Mouse (Mus musculus): Measurements from ENCODE around the gene Gpank1. TPM values are rescaled to one million over a fixed set of nuclear protein-coding genes. Genes with fewer than 3 reads are reported as not detected.
"Not testable (repeated sequence)": the region's sequence is repeated elsewhere in the genome, so short reads cannot be mapped to it uniquely, and the experiment has no call there.

Gpank1 gene
- polyA plus RNA-seq, 1 experiment from 2014 or later: 34.5 TPM

GRCm38 (mm10) chr17:35104079-35104478, 17.2 kb upstream of the Gpank1 start:
- Histone ChIP-seq H3K27ac (replicated peaks) (no peak overlapping the region), H3K36me3 (peaks cover 51% of the 10 kb centered on the region), H3K9me3 (replicated peaks) (no peaks in the 10 kb centered on the region), H3K27me3 (ENCODE audit: low read depth, poor library complexity, severe bottlenecking) (no peaks in the 10 kb centered on the region), H3K4me1 (peaks cover 12% of the 10 kb centered on the region), H3K4me3 (no peak overlapping the region)
- no peak for DNase-seq (ENCODE audit: low spot score)
- 93% methylated on average over 7 of the region's 7 CpGs for WGBS

GRCm38 (mm10) chr17:35104754-35105153, 16.5 kb upstream of the Gpank1 start:
- no peaks in the 10 kb centered on the region for H3K27me3 ChIP-seq (ENCODE audit: low read depth, poor library complexity, severe bottlenecking)
- peaks cover 12% of the 10 kb centered on the region for H3K4me1 ChIP-seq
- H3K4me3 ChIP-seq: no peak overlapping the region
- no peak overlapping the region for H3K27ac ChIP-seq (replicated peaks)
- no peaks in the 10 kb centered on the region for H3K9me3 ChIP-seq (replicated peaks)
- 79% methylated on average over 6 of the region's 6 CpGs for WGBS
- no peak for DNase-seq (ENCODE audit: low spot score)
- peaks cover 45% of the 10 kb centered on the region for H3K36me3 ChIP-seq

GRCm38 (mm10) chr17:35105740-35106389, 15.4 kb upstream of the Gpank1 start:
- Histone ChIP-seq H3K4me1 (peaks cover 12% of the 10 kb centered on the region), H3K4me3 (peak overlapping the region; percentile 38), H3K27ac (replicated peaks) (peak overlapping the region; percentile 84), H3K27me3 (ENCODE audit: low read depth, poor library complexity, severe bottlenecking) (no peaks in the 10 kb centered on the region), H3K36me3 (peaks cover 33% of the 10 kb centered on the region), H3K9me3 (replicated peaks) (no peaks in the 10 kb centered on the region)
- 24% methylated on average over 13 of the region's 13 CpGs for WGBS
- peak; percentile 47 for DNase-seq (ENCODE audit: low spot score)

GRCm38 (mm10) chr17:35106522-35106921, 14.7 kb upstream of the Gpank1 start:
- H3K9me3 ChIP-seq (replicated peaks): no peaks in the 10 kb centered on the region
- DNase-seq (ENCODE audit: low spot score): no peak
- peaks cover 27% of the 10 kb centered on the region for H3K36me3 ChIP-seq
- peak overlapping the region; percentile 84 for H3K27ac ChIP-seq (replicated peaks)
- H3K4me1 ChIP-seq: peaks cover 12% of the 10 kb centered on the region
- no peaks in the 10 kb centered on the region for H3K27me3 ChIP-seq (ENCODE audit: low read depth, poor library complexity, severe bottlenecking)
- peak overlapping the region; percentile 38; the same call in 1 of the 2 replicates for H3K4me3 ChIP-seq
- 68% methylated on average over 3 of the region's 3 CpGs for WGBS

- WGBS: 91% methylated on average over 6 of the region's 6 CpGs
- peaks cover 12% of the 10 kb centered on the region for H3K4me1 ChIP-seq
- H3K27me3 ChIP-seq (ENCODE audit: low read depth, poor library complexity, severe bottlenecking): no peaks in the 10 kb centered on the region
- H3K9me3 ChIP-seq (replicated peaks): no peaks in the 10 kb centered on the region
- DNase-seq (ENCODE audit: low spot score): no peak
- no peak within 1 kb of the TSS for H3K4me3 ChIP-seq
- H3K36me3 ChIP-seq: peaks cover 11% of the 10 kb centered on the region
- no peak within 1 kb of the TSS for H3K27ac ChIP-seq (replicated peaks)
These were observed 13.2 kb upstream of the Gpank1 start, which contains the start of gene Ly6g5c for GRCm38 (mm10) chr17:35108097-35108496. Gene Ly6g5c (plus strand): TSS chr17:35108279.

- Histone ChIP-seq H3K27ac (replicated peaks) (no peak overlapping the region), H3K36me3 (peaks cover 30% of the 10 kb centered on the region), H3K4me1 (no peaks in the 10 kb centered on the region; the same call in 1 of the 2 replicates), H3K4me3 (no peak overlapping the region), H3K27me3 (ENCODE audit: low read depth, poor library complexity, severe bottlenecking) (no peaks in the 10 kb centered on the region), H3K9me3 (replicated peaks) (no peaks in the 10 kb centered on the region)
- no peak for DNase-seq (ENCODE audit: low spot score)
- 78% methylated on average over 9 of the region's 9 CpGs for WGBS
These were observed 9.5 kb upstream of the Gpank1 start for GRCm38 (mm10) chr17:35111774-35112173.

GRCm38 (mm10) chr17:35115046-35116019, 5.9 kb upstream of the Gpank1 start, which contains the start of gene Ly6g5b:
Gene Ly6g5b (minus strand): TSS chr17:35115428.
- no peak within 1 kb of the TSS for H3K27ac ChIP-seq (replicated peaks)
- no peak for DNase-seq (ENCODE audit: low spot score)
- peaks cover 59% of the 10 kb centered on the region for H3K36me3 ChIP-seq
- no peaks in the 10 kb centered on the region for H3K9me3 ChIP-seq (replicated peaks)
- 86% methylated on average over 8 of the region's 8 CpGs for WGBS
- H3K4me3 ChIP-seq: no peak within 1 kb of the TSS
- no peaks in the 10 kb centered on the region for H3K27me3 ChIP-seq (ENCODE audit: low read depth, poor library complexity, severe bottlenecking)
- H3K4me1 ChIP-seq: peaks cover 8% of the 10 kb centered on the region

- WGBS: under 1% methylated on average over 33 of the region's 33 CpGs
- Histone ChIP-seq H3K4me3 (peak overlapping the region; percentile 94), H3K9me3 (replicated peaks) (no peaks in the 10 kb centered on the region), H3K4me1 (peaks cover 31% of the 10 kb centered on the region), H3K27me3 (ENCODE audit: low read depth, poor library complexity, severe bottlenecking) (no peaks in the 10 kb centered on the region), H3K36me3 (peaks cover 62% of the 10 kb centered on the region), H3K27ac (replicated peaks) (peak overlapping the region; percentile 92)
- no peak for DNase-seq (ENCODE audit: low spot score)
These were observed 511 bp upstream of the Gpank1 start for GRCm38 (mm10) chr17:35120745-35121142.

- WGBS: under 1% methylated on average over 19 of the region's 19 CpGs
These were observed 632 bp downstream of the Gpank1 start, which contains the start of gene Csnk2b for GRCm38 (mm10) chr17:35121871-35122303. Gene Csnk2b (minus strand): TSS chr17:35122053.

GRCm38 (mm10) chr17:35123287-35123686, 2.0 kb downstream of the Gpank1 start:
- WGBS: 90% methylated on average over 9 of the region's 9 CpGs
- not testable (repeated sequence) for DNase-seq (ENCODE audit: low spot score)
- peaks cover 53% of the 10 kb centered on the region for H3K4me1 ChIP-seq

More at GRCm38 (mm10) chr17:35121871-35122303, 632 bp downstream of the Gpank1 start, which contains the start of gene Csnk2b:
- no peaks in the 10 kb centered on the region for H3K9me3 ChIP-seq (replicated peaks)
- peak within 1 kb of the TSS; percentile 92 for H3K27ac ChIP-seq (replicated peaks)
- H3K27me3 ChIP-seq (ENCODE audit: low read depth, poor library complexity, severe bottlenecking): no peaks in the 10 kb centered on the region
- H3K4me1 ChIP-seq: peaks cover 42% of the 10 kb centered on the region
- peaks cover 53% of the 10 kb centered on the region for H3K36me3 ChIP-seq
- DNase-seq (ENCODE audit: low spot score): peak; percentile 68
- H3K4me3 ChIP-seq: peak within 1 kb of the TSS; percentile 94

GRCm38 (mm10) chr17:35124261-35124896, 3.1 kb downstream of the Gpank1 start:
- not testable (repeated sequence) for H3K27me3 ChIP-seq (ENCODE audit: low read depth, poor library complexity, severe bottlenecking); H3K9me3 ChIP-seq (replicated peaks); H3K27ac ChIP-seq (replicated peaks); DNase-seq (ENCODE audit: low spot score)
- Histone ChIP-seq H3K36me3 (peaks cover 37% of the 10 kb centered on the region), H3K4me1 (peaks cover 53% of the 10 kb centered on the region), H3K4me3 (0 out of 2 replicates have a peak overlapping the region, but pooled peaks have one; percentile 1)
- 93% methylated on average over 12 of the region's 12 CpGs for WGBS

More at GRCm38 (mm10) chr17:35123287-35123686, 2.0 kb downstream of the Gpank1 start:
- H3K9me3 ChIP-seq (replicated peaks); H3K27ac ChIP-seq (replicated peaks); H3K27me3 ChIP-seq (ENCODE audit: low read depth, poor library complexity, severe bottlenecking): not testable (repeated sequence)
- H3K4me3 ChIP-seq: peak overlapping the region; percentile 14; the same call in 1 of the 2 replicates
- peaks cover 48% of the 10 kb centered on the region for H3K36me3 ChIP-seq

GRCm38 (mm10) chr17:35125081-35125480, 3.8 kb downstream of the Gpank1 start:
- Histone ChIP-seq H3K9me3 (replicated peaks) (no peaks in the 10 kb centered on the region), H3K36me3 (peaks cover 35% of the 10 kb centered on the region), H3K27me3 (ENCODE audit: low read depth, poor library complexity, severe bottlenecking) (no peaks in the 10 kb centered on the region), H3K4me1 (peaks cover 47% of the 10 kb centered on the region), H3K4me3 (peak overlapping the region; percentile 78; the same call in 1 of the 2 replicates), H3K27ac (replicated peaks) (no peak overlapping the region)
- no peak for DNase-seq (ENCODE audit: low spot score)
- WGBS: 92% methylated on average over 1 of the region's 1 CpGs

All from midbrain, embryonic 10.5 days (tissue).